Mouse (Mus musculus) forebrain, embryonic 12.5 days (tissue): Measurements from ENCODE around the gene Vti1a. TPM values are rescaled to one million over a fixed set of nuclear protein-coding genes. Genes with fewer than 3 reads are reported as not detected.

Experiments
- ATAC-seq: fragments of 200-750 bp; cut with Nextera tagmentation; 2 replicates; pipeline ENCODE4 v1.8.0; 2017; ENCODE audit warnings: moderate TSS enrichment; ENCODE audit not compliant: low FRiP score
- H3K27ac ChIP-seq: fragments of 300-500 bp; sonication (generic); 2 replicates; pipeline ENCODE4 v1.5.1; 2016; ENCODE audit warnings: mild to moderate bottlenecking
- H3K27me3 ChIP-seq: fragments of 300-500 bp; sonication (generic); 2 replicates; pipeline ENCODE4 v1.6.1; 2016; ENCODE audit warnings: mild to moderate bottlenecking
- H3K36me3 ChIP-seq: fragments of 300-500 bp; sonication (generic); replicated peaks from 2 replicates; pipeline ENCODE4 v1.6.1; 2016; ENCODE audit warnings: mild to moderate bottlenecking
- H3K4me1 ChIP-seq: fragments of 300-500 bp; sonication (generic); 2 replicates; pipeline ENCODE4 v1.6.1; 2016
- H3K4me2 ChIP-seq: fragments of 300-500 bp; sonication (generic); 2 replicates; pipeline ENCODE4 v1.6.1; 2016; ENCODE audit warnings: mild to moderate bottlenecking, moderate library complexity
- H3K4me3 ChIP-seq: fragments of 300-500 bp; sonication (generic); replicated peaks from 2 replicates; pipeline ENCODE4 v1.5.1; 2016; ENCODE audit warnings: mild to moderate bottlenecking
- H3K9ac ChIP-seq: fragments of 300-500 bp; sonication (generic); 2 replicates; pipeline ENCODE4 v1.6.1; 2016; ENCODE audit warnings: mild to moderate bottlenecking
- H3K9me3 ChIP-seq: fragments of 300-500 bp; sonication (generic); 2 replicates; pipeline ENCODE4 v1.6.1; 2016
- WGBS: fragments of 180-500 bp; shearing (Covaris S2); methylation state at CpG from one replicate; pipeline ENCODE4 v1.1.7; 2016; 5-methylcytosine and 5-hydroxymethylcytosine counted together
- polyA plus RNA-seq: library from polyadenylated mRNA; unstranded; fragments of >200 nt; fragmentation: Nextera tagmentation; extraction: Ambion mirVana; gene quantifications from 2 replicates; pipeline ENCODE4 v1.2.1, GENCODE M21; 2016

The Vti1a gene
- polyA plus RNA-seq, 1 experiment from 2014 or later, result 34.3 TPM

- peak overlapping the region; percentile 87 for H3K4me2 ChIP-seq
- no peaks in the 10 kb centered on the region for H3K9me3 ChIP-seq
- ATAC-seq, result no peak
- H3K9ac ChIP-seq, result no peak overlapping the region
- no peak overlapping the region for H3K27ac ChIP-seq
- H3K27me3 ChIP-seq, result no peaks in the 10 kb centered on the region
- WGBS, result 62% methylated on average over 10 of the region's 10 CpGs
- H3K36me3 ChIP-seq, result peaks cover 3% of the 10 kb centered on the region; the same call in 1 of the 2 replicates
- peak overlapping the region; percentile 84 for H3K4me3 ChIP-seq
- H3K4me1 ChIP-seq, result peaks cover 34% of the 10 kb centered on the region
Observed at GRCm38 (mm10) chr19:55316901-55317300, 806 bp downstream of the Vti1a start.

- H3K4me3 ChIP-seq, result no peak overlapping the region
- H3K9me3 ChIP-seq, result no peaks in the 10 kb centered on the region
- H3K27me3 ChIP-seq, result no peaks in the 10 kb centered on the region
- no peak for ATAC-seq
- no peak overlapping the region for H3K9ac ChIP-seq
- H3K4me1 ChIP-seq, result peaks cover 21% of the 10 kb centered on the region
- H3K36me3 ChIP-seq, result peaks cover 11% of the 10 kb centered on the region
- no peak overlapping the region for H3K27ac ChIP-seq
- WGBS, result 78% methylated on average over 3 of the region's 3 CpGs
- H3K4me2 ChIP-seq, result no peak overlapping the region
Observed at GRCm38 (mm10) chr19:55319036-55319435, 2.9 kb downstream of the Vti1a start.

- no peak for ATAC-seq
- no peak overlapping the region for H3K4me3 ChIP-seq
- H3K4me2 ChIP-seq, result no peak overlapping the region
- peaks cover 15% of the 10 kb centered on the region for H3K36me3 ChIP-seq
- 78% methylated on average over 5 of the region's 5 CpGs for whole genome bisulfite sequencing
- H3K4me1 ChIP-seq, result peaks cover 17% of the 10 kb centered on the region
- H3K27ac ChIP-seq, result no peak overlapping the region
- H3K27me3 ChIP-seq, result no peaks in the 10 kb centered on the region
- no peak overlapping the region for H3K9ac ChIP-seq
- H3K9me3 ChIP-seq, result no peaks in the 10 kb centered on the region
Observed at GRCm38 (mm10) chr19:55319521-55319920, 3.4 kb downstream of the Vti1a start.

GRCm38 (mm10) chr19:55322604-55323003 is 6.5 kb downstream of the Vti1a start:
- no peak overlapping the region for H3K9ac ChIP-seq
- H3K4me3 ChIP-seq, result no peak overlapping the region
- H3K36me3 ChIP-seq, result peaks cover 17% of the 10 kb centered on the region
- H3K4me1 ChIP-seq, result no peaks in the 10 kb centered on the region
- no peaks in the 10 kb centered on the region for H3K9me3 ChIP-seq
- no peak overlapping the region for H3K27ac ChIP-seq
- H3K27me3 ChIP-seq, result no peaks in the 10 kb centered on the region
- H3K4me2 ChIP-seq, result no peak overlapping the region
- 96% methylated on average over 8 of the region's 8 CpGs for WGBS
- ATAC-seq, result no peak

- no peaks in the 10 kb centered on the region for H3K27me3 ChIP-seq
- H3K4me3 ChIP-seq, result no peak overlapping the region
- H3K4me1 ChIP-seq, result no peaks in the 10 kb centered on the region
- H3K9ac ChIP-seq, result no peak overlapping the region
- no peak overlapping the region for H3K27ac ChIP-seq
- H3K36me3 ChIP-seq, result peaks cover 44% of the 10 kb centered on the region
- 94% methylated on average over 4 of the region's 4 CpGs for WGBS
- no peaks in the 10 kb centered on the region for H3K9me3 ChIP-seq
- no peak for ATAC-seq
- no peak overlapping the region for H3K4me2 ChIP-seq
Observed at GRCm38 (mm10) chr19:55327510-55327909, 11.4 kb downstream of the Vti1a start.

GRCm38 (mm10) chr19:55331776-55332175 is 15.7 kb downstream of the Vti1a start:
- Histone ChIP-seq H3K27me3 (no peaks in the 10 kb centered on the region), H3K9me3 (no peaks in the 10 kb centered on the region), H3K36me3 (peaks cover 34% of the 10 kb centered on the region), H3K27ac (no peak overlapping the region), H3K4me2 (no peak overlapping the region), H3K4me1 (peaks cover 3% of the 10 kb centered on the region; the same call in 1 of the 2 replicates), H3K9ac (no peak overlapping the region), H3K4me3 (no peak overlapping the region)
- 92% methylated on average over 5 of the region's 5 CpGs for WGBS
- no peak for ATAC-seq

GRCm38 (mm10) chr19:55332641-55333268 is 16.7 kb downstream of the Vti1a start:
- Histone ChIP-seq H3K4me1 (peaks cover 5% of the 10 kb centered on the region), H3K9me3 (no peaks in the 10 kb centered on the region), H3K27me3 (no peaks in the 10 kb centered on the region), H3K4me2 (no peak overlapping the region), H3K36me3 (peaks cover 34% of the 10 kb centered on the region), H3K27ac (no peak overlapping the region), H3K4me3 (no peak overlapping the region), H3K9ac (no peak overlapping the region)
- peak; percentile 67 for ATAC-seq
- WGBS, result 94% methylated on average over 8 of the region's 8 CpGs

GRCm38 (mm10) chr19:55335881-55336280 is 19.8 kb downstream of the Vti1a start:
- Histone ChIP-seq H3K4me3 (no peak overlapping the region), H3K27me3 (no peaks in the 10 kb centered on the region), H3K4me1 (peaks cover 8% of the 10 kb centered on the region), H3K4me2 (no peak overlapping the region), H3K9ac (no peak overlapping the region), H3K27ac (no peak overlapping the region), H3K9me3 (no peaks in the 10 kb centered on the region), H3K36me3 (peaks cover 15% of the 10 kb centered on the region)
- ATAC-seq, result no peak
- 100% methylated on average over 1 of the region's 1 CpGs for WGBS

GRCm38 (mm10) chr19:55336441-55336840 is 20.3 kb downstream of the Vti1a start:
- Histone ChIP-seq H3K4me3 (no peak overlapping the region), H3K9me3 (no peaks in the 10 kb centered on the region), H3K4me1 (peaks cover 8% of the 10 kb centered on the region), H3K36me3 (peaks cover 10% of the 10 kb centered on the region), H3K4me2 (no peak overlapping the region), H3K27me3 (no peaks in the 10 kb centered on the region), H3K9ac (no peak overlapping the region), H3K27ac (no peak overlapping the region)
- ATAC-seq, result no peak
- WGBS, result 88% methylated on average over 12 of the region's 12 CpGs

GRCm38 (mm10) chr19:55337066-55337465 is 21.0 kb downstream of the Vti1a start:
- Histone ChIP-seq H3K36me3 (0 out of 2 replicates have a peak, but pooled peaks cover 5% of the 10 kb centered on the region), H3K4me1 (peaks cover 8% of the 10 kb centered on the region), H3K9me3 (no peaks in the 10 kb centered on the region), H3K4me2 (no peak overlapping the region), H3K4me3 (no peak overlapping the region), H3K27me3 (no peaks in the 10 kb centered on the region), H3K27ac (no peak overlapping the region), H3K9ac (no peak overlapping the region)
- WGBS, result 84% methylated on average over 9 of the region's 9 CpGs
- no peak for ATAC-seq

GRCm38 (mm10) chr19:55337664-55338063 is 21.6 kb downstream of the Vti1a start:
- H3K4me2 ChIP-seq, result no peak overlapping the region
- no peak overlapping the region for H3K27ac ChIP-seq
- H3K9me3 ChIP-seq, result no peaks in the 10 kb centered on the region
- no peak for ATAC-seq
- no peaks in the 10 kb centered on the region for H3K27me3 ChIP-seq
- H3K9ac ChIP-seq, result no peak overlapping the region
- 92% methylated on average over 10 of the region's 10 CpGs for WGBS
- no peak overlapping the region for H3K4me3 ChIP-seq
- 0 out of 2 replicates have a peak, but pooled peaks cover 4% of the 10 kb centered on the region for H3K36me3 ChIP-seq
- peaks cover 8% of the 10 kb centered on the region for H3K4me1 ChIP-seq

GRCm38 (mm10) chr19:55340521-55340920 is 24.4 kb downstream of the Vti1a start:
- WGBS, result 92% methylated on average over 6 of the region's 6 CpGs
- ATAC-seq, result no peak
- Histone ChIP-seq H3K9ac (no peak overlapping the region), H3K4me2 (no peak overlapping the region), H3K36me3 (no peaks in the 10 kb centered on the region), H3K9me3 (no peaks in the 10 kb centered on the region), H3K27ac (no peak overlapping the region), H3K4me1 (peaks cover 8% of the 10 kb centered on the region), H3K4me3 (no peak overlapping the region), H3K27me3 (no peaks in the 10 kb centered on the region)

- Histone ChIP-seq H3K4me2 (no peak overlapping the region), H3K9ac (no peak overlapping the region), H3K27me3 (no peaks in the 10 kb centered on the region), H3K4me3 (no peak overlapping the region), H3K27ac (no peak overlapping the region), H3K36me3 (no peaks in the 10 kb centered on the region), H3K4me1 (peaks cover 7% of the 10 kb centered on the region), H3K9me3 (no peaks in the 10 kb centered on the region)
- ATAC-seq, result no peak
- WGBS, result 81% methylated on average over 3 of the region's 3 CpGs
Observed at GRCm38 (mm10) chr19:55341377-55341776, 25.3 kb downstream of the Vti1a start.
